Mouse (Mus musculus): ENCODE measurements around the gene Ctcf. TPM values are rescaled to one million over a fixed set of nuclear protein-coding genes. Genes with fewer than 3 reads are reported as not detected.

Gene Ctcf
- total RNA-seq, 2 experiments from 2014 or later: 63.3 to 71.7 TPM

GRCm38 (mm10) chr8:105699488-105700215 lies 63.3 kb downstream of the Ctcf start:
- DNase-seq (ENCODE audit: extremely low spot score in 1 of 2, low spot score in 1 of 2): no peak

GRCm38 (mm10) chr8:105700566-105700965 lies 64.2 kb downstream of the Ctcf start:
- peak in 1 of 2 experiments; percentile 42 for DNase-seq (ENCODE audit: extremely low spot score in 1 of 2, low spot score in 1 of 2)

- DNase-seq (ENCODE audit: extremely low spot score in 1 of 2, low spot score in 1 of 2): peak; percentile 95
These were observed 64.8 kb downstream of the Ctcf start, which contains the start of the genes Acd and Pard6a for GRCm38 (mm10) chr8:105700966-105701824. Gene Acd, minus strand, starts transcription at chr8:105701102. Gene Pard6a, plus strand, starts transcription at chr8:105701148.

- DNase-seq (ENCODE audit: extremely low spot score in 1 of 2, low spot score in 1 of 2): no peak
These were observed 65.6 kb downstream of the Ctcf start for GRCm38 (mm10) chr8:105702001-105702401.

GRCm38 (mm10) chr8:105702731-105703415 lies 66.5 kb downstream of the Ctcf start:
- DNase-seq (ENCODE audit: extremely low spot score in 1 of 2, low spot score in 1 of 2): no peak

GRCm38 (mm10) chr8:105704146-105704812 lies 67.9 kb downstream of the Ctcf start:
- DNase-seq (ENCODE audit: extremely low spot score in 1 of 2, low spot score in 1 of 2): no peak

GRCm38 (mm10) chr8:105704955-105705354 lies 68.6 kb downstream of the Ctcf start:
- DNase-seq (ENCODE audit: extremely low spot score in 1 of 2, low spot score in 1 of 2): no peak

GRCm38 (mm10) chr8:105706426-105706825 lies 70.1 kb downstream of the Ctcf start:
- no peak for DNase-seq (ENCODE audit: extremely low spot score in 1 of 2, low spot score in 1 of 2)

GRCm38 (mm10) chr8:105707498-105708403 lies 71.4 kb downstream of the Ctcf start, which contains the start of the genes 4933405L10Rik and Enkd1:
Gene 4933405L10Rik, plus strand, starts transcription at chr8:105707655.
Gene Enkd1, minus strand, starts transcription at chr8:105708210.
- peak; percentile 67 to 68 for DNase-seq (ENCODE audit: extremely low spot score in 1 of 2, low spot score in 1 of 2)

- DNase-seq (ENCODE audit: extremely low spot score in 1 of 2, low spot score in 1 of 2): no peak
These were observed 72.3 kb downstream of the Ctcf start for GRCm38 (mm10) chr8:105708675-105709074.

- no peak for DNase-seq (ENCODE audit: extremely low spot score in 1 of 2, low spot score in 1 of 2)
These were observed 72.9 kb downstream of the Ctcf start for GRCm38 (mm10) chr8:105709317-105709716.

- DNase-seq (ENCODE audit: extremely low spot score in 1 of 2, low spot score in 1 of 2): no peak
These were observed 75.9 kb downstream of the Ctcf start for GRCm38 (mm10) chr8:105712286-105712685.

GRCm38 (mm10) chr8:105714139-105714538 lies 77.8 kb downstream of the Ctcf start:
- peak; percentile 80 to 96 for DNase-seq (ENCODE audit: extremely low spot score in 1 of 2, low spot score in 1 of 2)

- no peak for DNase-seq (ENCODE audit: extremely low spot score in 1 of 2, low spot score in 1 of 2)
These were observed 78.7 kb downstream of the Ctcf start for GRCm38 (mm10) chr8:105715042-105715441.

- no peak for DNase-seq (ENCODE audit: extremely low spot score in 1 of 2, low spot score in 1 of 2)
These were observed 80.1 kb downstream of the Ctcf start for GRCm38 (mm10) chr8:105716302-105716945.

GRCm38 (mm10) chr8:105719637-105720036 lies 83.3 kb downstream of the Ctcf start:
- no peak for DNase-seq (ENCODE audit: extremely low spot score in 1 of 2, low spot score in 1 of 2)

GRCm38 (mm10) chr8:105722861-105723260 lies 86.5 kb downstream of the Ctcf start:
- DNase-seq (ENCODE audit: extremely low spot score in 1 of 2, low spot score in 1 of 2): no peak

GRCm38 (mm10) chr8:105725726-105726125 lies 89.4 kb downstream of the Ctcf start:
- no peak for DNase-seq (ENCODE audit: extremely low spot score in 1 of 2, low spot score in 1 of 2)
